Mouse (Mus musculus): Measurements from ENCODE around the gene Hist1h2bg.
"Not testable (repeated sequence)": the region's sequence is repeated elsewhere in the genome, so short reads cannot be mapped to it uniquely, and the experiment has no call there.

The Hist1h2bg gene

DNA sequence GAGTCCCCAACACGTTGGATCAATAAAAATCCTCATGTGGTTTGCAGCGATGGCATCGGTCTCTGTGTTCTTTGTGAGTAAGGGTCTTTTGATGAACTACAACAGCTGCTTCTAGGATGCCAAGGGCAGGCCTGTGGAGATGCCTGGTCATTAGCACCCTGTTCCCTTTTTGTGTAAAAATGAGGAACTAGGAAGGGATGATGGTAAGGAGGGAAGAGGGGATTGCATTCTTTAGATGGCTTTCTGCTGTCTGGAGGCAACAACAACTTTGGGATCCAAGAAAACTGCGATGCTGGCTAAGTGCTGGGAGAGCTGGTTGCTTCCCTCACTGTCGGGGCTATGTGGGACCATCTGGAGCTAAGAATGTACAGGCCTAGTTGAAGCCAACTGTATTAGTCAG, 32.9 kb upstream of the Hist1h2bg start:
- ATAC-seq (ENCODE audit: low TSS enrichment), result no peak

DNA sequence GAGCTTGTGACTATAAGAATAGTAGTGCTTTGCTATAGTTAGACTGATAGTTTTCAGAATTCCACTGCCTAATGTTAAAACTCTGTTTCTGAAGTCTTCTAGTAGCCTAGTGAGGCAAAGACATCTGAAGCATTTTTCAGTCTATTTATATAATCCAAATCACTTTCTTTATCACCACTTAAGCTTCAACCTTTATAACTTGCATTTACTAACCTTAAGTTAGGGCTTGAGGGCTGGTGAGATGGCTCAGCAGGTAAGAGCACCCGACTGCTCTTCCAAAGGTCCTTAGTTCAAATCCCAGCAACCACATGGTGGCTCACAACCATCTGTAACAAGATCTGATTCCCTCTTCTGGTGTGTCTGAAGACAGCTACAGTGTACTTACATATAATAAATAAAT, 31.4 kb upstream of the Hist1h2bg start:
- not testable (repeated sequence) for ATAC-seq (ENCODE audit: low TSS enrichment)

DNA sequence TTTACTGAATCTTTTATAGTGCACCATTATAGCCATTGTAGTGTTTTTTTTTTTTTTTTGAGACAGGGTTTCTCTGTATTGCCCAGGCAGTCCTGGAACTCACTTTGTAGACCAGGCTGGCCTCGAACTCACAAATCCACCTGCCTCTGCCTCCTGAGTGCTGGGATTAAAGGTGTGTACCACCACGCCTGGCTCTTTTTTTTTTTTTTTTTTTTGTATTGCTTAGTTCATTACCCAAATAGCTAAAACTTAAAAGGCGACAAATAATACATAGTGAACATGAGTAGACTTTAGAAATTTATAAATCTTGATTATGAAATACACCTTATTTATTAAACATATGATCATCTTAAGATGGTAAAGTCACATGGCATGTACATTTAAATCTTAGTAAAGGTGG, 29.7 kb upstream of the Hist1h2bg start:
- no peak for ATAC-seq (ENCODE audit: low TSS enrichment)

DNA sequence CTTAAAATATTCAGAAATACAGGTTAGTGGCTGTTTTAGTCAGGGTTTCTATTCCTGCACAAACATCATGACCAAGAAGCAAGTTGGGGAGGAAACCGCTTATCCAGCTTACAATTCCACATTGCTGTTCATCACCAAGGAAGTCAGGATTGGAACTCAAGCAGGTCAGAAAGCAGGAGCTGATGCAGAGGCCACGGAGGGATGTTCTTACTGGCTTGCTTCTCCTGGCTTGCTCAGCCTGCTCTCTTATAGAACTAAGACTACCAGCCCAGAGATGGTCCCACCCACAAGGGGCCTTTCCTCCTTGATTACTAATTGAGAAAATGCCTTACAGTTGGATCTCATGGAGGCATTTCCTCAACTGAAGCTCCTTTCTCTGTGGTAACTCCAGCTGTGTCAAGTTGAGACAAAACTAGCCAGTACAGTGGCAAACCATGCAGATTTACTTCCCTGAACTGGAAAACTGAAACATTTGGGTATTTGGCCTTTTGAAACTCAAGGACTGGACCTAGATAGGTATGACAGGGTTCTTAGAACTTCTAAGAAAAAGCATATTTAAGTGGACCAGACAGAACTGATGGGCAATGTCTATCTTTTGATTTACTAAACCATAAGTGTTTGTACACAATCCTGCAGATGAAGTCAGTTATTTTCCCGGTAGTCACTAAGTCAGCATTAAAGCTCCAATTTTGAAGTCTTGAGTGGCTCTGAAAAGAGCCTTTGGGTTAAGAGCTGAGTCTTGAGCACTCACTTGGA, 28.8 kb upstream of the Hist1h2bg start:
- ATAC-seq (ENCODE audit: low TSS enrichment), result not testable (repeated sequence)

DNA sequence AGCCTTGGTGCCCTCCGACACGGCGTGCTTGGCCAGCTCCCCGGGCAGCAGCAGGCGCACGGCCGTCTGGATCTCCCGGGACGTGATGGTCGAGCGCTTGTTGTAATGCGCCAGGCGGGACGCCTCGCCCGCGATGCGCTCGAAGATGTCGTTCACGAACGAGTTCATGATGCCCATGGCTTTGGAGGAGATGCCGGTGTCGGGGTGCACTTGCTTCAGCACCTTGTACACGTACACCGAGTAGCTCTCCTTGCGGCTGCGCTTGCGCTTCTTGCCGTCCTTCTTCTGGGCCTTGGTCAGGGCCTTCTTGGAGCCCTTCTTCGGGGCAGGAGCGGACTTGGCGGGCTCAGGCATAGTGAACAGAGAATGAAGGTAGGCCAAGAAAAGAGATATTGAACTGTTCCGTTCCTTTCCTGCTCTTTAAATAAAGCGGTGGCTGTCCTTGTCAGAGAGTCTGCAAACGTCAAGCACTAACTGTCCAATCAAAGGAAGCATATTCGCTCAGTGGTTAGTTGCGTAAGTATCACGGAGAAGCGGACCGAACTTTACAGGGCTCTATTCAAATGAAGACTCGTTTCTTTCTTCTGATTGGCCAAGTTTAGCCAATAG, 28.1 kb upstream of the Hist1h2bg start, which contains the start of gene Hist1h2bh:
Gene Hist1h2bh (minus strand): TSS at position 394 of the 609 bp plus-strand sequence.
- peak; percentile 98 for ATAC-seq (ENCODE audit: low TSS enrichment)

DNA sequence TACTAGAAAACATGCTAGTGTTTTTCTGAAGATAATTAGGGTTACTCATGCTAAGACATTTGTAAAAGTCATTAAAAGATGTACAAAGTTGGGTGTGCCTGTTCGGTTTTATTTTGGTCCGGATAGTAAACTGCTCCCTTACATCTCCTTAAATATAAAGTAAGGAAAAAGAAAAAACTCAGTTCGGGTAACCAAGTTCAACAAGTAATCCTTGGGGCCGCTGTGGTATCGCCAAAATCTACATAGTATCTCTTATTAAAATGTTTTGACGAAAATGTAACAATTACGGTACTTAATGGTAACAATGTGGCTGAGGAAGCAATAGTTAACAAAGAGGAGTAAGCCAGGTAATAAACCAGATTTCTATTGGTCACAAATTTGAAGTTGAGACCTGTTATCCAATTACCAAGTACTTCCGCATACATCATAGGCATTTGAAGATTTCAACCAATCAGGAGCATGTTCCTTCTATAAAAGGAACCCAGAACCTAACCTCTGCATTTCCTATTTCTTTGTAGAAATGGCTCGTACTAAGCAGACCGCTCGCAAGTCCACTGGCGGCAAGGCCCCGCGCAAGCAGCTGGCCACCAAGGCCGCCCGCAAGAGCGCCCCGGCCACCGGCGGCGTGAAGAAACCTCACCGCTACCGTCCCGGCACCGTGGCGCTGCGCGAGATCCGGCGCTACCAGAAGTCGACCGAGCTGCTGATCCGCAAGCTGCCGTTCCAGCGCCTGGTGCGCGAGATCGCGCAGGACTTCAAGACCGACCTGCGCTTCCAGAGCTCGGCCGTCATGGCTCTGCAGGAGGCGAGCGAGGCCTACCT, 27.0 kb upstream of the Hist1h2bg start, which contains the start of gene Hist1h3f:
Gene Hist1h3f (plus strand): TSS at position 88 of the 822 bp plus-strand sequence.
- ATAC-seq (ENCODE audit: low TSS enrichment), result peak; percentile 95

DNA sequence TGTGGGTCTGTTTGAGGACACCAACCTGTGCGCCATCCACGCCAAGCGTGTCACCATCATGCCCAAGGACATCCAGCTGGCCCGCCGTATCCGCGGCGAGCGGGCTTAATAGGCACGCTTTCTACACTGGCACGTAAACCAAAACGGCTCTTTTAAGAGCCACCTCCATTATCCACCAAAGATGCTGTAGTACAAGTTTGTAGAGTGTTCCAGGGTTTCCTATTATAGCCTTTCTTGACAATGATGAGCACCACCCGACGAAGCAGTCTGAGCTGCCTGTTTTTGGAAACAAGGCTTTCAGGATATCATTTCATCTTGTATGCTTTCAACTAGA, 26.4 kb upstream of the Hist1h2bg start:
- peak; percentile 53 for ATAC-seq (ENCODE audit: low TSS enrichment)

DNA sequence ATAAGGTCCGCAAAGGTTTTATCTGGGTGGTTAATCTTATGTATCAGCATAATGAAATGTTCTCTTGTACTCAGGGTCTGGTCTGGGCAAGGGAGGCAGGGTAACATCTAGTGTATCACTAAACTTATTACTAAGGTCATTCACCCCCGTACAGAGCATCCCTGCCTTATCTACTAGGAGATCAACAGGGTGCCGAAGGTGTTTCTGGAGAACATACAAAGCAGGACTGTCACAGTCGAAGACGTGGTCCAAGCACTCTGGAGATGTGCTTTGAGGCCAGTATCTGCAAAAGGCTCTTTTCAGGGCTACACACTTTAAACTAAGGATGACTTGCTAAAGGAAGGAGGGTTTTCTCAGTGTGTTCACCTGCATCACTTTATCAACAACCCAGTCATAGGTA, 24.5 kb upstream of the Hist1h2bg start:
- ATAC-seq (ENCODE audit: low TSS enrichment), result no peak

DNA sequence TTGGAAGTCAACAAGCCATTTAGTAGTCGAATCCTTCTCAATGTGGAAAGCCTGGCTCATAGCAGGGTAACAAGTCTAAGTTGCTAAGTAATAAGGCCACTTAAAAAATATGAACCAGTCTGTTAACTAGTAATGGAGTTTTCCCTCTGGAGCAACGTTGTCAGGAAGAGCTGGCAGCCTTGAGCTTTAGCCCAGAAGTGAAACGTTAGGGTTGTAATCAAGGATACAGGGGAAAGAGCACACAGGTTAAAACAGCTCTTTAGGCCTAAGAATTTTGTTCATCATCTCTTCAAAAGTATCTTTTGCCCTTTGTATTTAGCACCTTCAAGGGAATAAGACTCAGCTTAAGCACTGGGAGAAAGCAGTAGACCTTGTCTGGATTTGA, 20.4 kb upstream of the Hist1h2bg start:
- ATAC-seq (ENCODE audit: low TSS enrichment), result no peak

DNA sequence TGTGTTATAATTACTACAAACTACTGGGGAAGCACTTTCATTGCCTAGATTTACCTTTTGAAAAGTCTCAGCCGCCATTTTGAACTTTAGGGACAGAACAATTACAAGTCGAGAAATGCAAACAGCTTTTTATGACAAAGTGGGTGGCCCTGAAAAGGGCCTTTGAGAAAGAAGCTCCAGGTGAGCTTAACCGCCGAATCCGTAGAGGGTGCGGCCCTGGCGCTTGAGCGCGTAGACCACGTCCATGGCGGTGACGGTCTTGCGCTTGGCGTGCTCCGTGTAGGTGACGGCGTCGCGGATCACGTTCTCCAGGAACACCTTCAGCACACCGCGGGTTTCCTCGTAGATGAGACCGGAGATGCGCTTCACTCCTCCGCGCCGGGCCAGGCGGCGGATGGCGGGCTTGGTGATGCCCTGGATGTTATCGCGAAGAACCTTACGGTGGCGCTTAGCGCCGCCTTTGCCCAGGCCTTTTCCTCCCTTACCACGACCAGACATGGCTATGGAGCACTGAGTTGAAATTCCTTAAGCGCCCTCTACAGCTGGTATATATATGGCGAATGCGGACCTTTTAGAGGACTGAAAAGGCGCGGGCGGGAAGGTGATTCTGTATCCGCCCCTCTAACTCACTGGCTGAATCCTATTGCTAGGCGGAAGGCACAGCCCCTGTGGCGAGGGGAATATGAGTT, 19.9 kb upstream of the Hist1h2bg start, which contains the start of gene Hist1h4f:
Gene Hist1h4f (minus strand): TSS at position 503 of the 689 bp plus-strand sequence.
- ATAC-seq (ENCODE audit: low TSS enrichment), result peak; percentile 88

DNA sequence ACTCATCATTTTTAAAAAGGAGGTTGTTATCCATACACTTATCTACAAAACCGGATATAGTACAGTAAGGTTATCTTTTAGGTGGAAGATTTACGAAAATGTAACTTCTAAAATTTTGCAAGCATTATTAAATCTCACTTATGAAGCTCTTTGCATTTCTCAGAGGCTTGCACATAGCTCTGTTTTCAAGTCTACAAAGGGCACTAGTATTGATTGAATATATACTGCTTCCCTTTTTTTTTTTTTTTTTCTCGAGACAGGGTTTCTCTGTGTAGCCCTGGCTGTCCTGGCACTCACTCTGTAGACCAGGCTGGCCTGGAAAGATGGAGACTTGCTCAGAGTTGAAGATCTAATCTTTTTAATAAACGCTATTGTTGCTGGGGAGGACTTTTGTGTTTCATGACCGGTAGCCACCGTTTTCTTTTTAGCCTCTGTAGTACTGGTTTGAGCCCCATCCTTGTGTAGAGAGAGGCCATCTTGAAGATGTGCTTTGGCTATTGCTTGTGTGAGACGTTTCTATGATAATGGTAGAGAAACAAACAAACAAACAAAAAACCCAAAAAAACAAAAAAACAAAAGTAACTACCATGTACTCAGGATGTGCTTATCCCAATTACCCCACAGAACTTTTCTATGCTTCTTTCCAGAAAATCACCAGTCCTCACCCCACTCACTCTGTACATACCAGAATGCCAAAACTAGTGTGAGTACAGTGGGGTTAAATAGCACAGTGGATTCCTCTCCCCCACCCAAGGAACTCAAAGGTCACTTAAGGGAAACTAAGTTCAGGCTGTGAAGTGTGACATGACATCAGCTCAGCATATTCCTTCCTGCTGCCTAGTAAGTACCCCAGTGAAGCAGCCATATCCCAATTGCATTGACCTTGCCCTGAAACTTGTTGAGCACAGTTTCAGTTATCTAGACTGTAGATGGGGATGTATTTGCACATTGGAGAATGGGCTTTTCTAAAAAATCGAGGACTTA, 19.0 kb upstream of the Hist1h2bg start:
- no peak for ATAC-seq (ENCODE audit: low TSS enrichment)

DNA sequence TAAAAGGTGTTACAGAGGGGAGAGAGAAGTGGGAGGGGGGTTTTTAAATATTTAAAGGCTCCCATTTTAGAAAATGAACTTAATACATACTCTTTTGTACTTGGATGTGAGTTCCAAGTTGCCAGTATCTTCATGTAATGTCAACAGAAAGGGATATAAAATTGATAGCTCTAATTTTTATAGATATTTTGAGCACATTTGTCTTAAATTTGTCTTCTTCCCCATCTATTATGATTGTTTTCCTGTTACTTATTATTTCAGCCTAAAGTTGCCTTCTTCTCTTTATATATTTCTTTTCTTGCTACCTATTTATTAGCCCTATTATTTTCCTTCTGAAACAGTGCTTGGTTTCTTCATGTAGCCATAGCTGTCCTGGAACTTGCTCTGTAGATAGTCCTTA, 18.2 kb upstream of the Hist1h2bg start, which contains the start of gene Hist1h1d:
Gene Hist1h1d (plus strand): TSS at position 301 of the 400 bp plus-strand sequence.
- ATAC-seq (ENCODE audit: low TSS enrichment), result no peak

DNA sequence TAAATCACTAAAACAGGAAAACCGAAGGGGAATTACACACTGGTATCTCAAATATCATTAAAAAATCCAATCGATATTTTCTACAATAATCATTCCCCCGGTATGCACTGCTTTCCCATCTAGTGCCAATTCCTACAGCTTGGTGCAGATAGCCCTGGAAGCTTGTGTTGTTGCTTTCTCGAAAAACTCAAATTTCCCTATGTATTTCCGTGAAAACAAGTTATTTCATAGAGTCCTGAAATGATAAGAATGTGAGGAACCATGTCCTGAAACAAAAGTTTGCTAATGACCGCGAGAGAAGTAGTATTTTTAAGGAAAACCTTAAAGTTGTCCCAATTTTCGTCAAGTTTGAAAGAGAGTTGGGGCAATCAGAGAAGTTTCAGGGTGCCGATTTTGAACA, 16.8 kb upstream of the Hist1h2bg start:
- no peak for ATAC-seq (ENCODE audit: low TSS enrichment)

DNA sequence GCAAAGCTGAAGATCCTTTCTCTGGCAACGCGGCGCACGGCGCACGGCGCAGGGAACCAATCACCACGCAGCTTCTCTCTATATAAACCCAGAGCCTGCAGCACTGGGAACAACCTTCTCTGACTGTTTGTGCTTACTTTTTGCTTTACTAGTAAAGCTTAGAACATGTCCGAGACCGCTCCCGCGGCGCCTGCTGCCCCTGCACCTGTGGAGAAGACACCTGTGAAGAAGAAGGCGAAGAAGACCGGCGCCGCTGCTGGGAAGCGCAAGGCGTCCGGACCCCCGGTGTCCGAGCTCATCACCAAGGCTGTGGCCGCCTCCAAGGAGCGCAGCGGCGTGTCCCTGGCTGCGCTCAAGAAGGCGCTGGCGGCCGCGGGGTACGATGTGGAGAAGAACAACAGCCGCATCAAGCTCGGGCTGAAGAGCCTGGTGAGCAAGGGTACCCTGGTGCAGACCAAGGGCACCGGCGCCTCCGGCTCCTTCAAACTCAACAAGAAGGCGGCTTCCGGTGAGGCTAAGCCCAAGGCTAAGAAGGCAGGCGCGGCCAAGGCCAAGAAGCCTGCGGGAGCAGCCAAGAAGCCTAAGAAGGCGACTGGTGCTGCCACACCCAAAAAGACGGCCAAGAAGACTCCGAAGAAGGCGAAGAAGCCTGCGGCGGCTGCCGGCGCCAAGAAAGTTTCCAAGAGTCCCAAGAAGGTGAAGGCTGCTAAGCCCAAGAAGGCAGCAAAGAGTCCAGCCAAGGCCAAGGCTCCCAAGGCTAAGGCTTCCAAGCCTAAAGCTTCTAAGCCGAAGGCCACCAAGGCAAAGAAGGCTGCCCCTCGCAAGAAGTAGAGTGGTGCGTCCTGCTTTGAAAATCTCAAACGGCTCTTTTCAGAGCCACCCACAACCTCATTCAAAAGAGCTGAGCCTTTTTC, 16.0 kb upstream of the Hist1h2bg start:
- peak; percentile 71 for ATAC-seq (ENCODE audit: low TSS enrichment)

DNA sequence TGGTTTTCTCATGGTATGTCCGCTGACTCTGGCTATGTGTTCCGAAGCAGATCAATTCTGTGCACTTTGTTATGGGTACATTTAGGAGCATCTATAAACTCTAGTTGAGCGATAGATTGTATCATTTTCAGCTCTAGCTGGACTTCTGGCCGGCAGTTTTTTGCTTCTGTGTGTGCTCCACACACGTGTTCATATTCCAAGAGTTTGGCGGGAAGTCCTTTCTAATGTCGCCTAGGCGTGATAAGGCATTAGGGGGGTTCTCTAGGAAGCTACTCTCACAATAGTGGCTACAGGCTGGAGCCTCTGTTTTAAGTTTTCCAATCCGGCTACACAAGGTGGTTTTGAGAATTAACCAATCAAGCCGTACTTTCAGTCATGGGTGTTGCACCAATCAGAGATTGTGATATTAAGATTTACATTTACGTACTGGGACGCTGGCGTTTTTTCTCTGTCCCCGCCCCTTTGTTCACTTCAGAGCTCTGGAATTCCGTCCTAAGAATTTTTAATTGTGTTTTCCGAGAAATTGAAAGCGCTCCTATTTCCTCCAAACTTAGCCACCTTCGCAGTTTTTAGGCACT, 15.3 kb upstream of the Hist1h2bg start:
- peak; percentile 86 for ATAC-seq (ENCODE audit: low TSS enrichment)

DNA sequence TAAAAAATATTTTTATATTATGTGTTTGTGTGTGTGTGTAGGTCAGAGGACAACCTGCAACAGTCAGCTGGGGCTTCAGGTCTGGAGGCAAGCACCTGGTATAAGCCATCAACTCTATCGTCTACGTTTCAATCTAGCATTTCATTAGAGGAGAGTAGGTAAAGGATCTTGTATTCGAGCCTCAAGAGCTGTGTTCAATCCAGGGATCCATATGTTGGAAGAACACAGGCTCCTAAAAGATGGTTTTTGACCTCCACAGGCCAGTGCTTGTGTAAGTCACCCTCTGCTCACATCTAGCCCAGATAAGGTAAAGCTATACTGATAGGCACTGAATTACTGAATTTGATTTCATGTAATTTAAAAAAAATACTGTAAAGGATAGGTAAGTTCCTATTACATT, 14.3 kb upstream of the Hist1h2bg start:
- ATAC-seq (ENCODE audit: low TSS enrichment), result no peak

DNA sequence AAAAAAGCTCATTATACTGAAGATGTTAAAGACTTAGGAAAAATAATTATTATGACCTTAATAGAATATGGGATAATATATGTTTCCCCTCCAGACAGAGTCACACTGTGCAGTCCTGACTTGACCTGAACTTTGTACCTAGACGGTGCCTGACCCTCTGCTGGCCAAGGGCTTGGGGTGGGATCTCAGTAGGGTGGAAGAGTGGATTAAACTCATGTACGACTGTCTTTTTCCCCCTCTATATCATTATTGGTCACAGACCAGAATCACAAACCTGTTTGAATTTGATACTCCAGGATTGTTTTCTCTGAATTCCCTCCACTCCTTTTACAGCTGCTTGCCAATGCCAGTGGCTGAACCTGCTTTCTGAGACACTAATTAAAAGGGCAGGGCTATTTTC, 10.5 kb upstream of the Hist1h2bg start:
- not testable (repeated sequence) for ATAC-seq (ENCODE audit: low TSS enrichment)

DNA sequence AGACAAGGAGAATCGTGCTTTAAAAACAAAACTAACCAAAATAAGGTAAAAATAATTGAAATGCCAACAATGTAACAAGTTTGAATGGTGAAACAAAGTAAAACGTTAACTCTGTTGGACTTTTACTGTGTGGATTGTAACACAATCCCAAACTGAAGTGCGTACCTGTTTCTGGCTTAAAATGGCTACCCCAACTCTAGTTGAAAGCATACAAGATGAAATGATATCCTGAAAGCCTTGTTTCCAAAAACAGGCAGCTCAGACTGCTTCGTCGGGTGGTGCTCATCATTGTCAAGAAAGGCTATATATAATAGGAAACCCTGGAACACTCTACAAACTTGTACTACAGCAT, 9.7 kb upstream of the Hist1h2bg start:
- not testable (repeated sequence) for ATAC-seq (ENCODE audit: low TSS enrichment)
